Mouse (Mus musculus): ENCODE results near the gene Taok2. TPM values are rescaled to one million over a fixed set of nuclear protein-coding genes. Genes with fewer than 3 reads are reported as not detected.

Taok2 gene
- total RNA-seq, 1 experiment from 2014 or later, result 68.8 TPM

- DNase-seq, result no peak
Measured at GRCm38 (mm10) chr7:126825952-126826351, 58.6 kb downstream of the Taok2 start.

GRCm38 (mm10) chr7:126825403-126825802 is 59.1 kb downstream of the Taok2 start:
- DNase-seq, result peak; percentile 69

- no peak for DNase-seq
Measured at GRCm38 (mm10) chr7:126823940-126824339, 60.6 kb downstream of the Taok2 start.

GRCm38 (mm10) chr7:126823202-126823711 is 61.2 kb downstream of the Taok2 start:
- DNase-seq, result peak; percentile 48

- peak; percentile 82 for DNase-seq
Measured at GRCm38 (mm10) chr7:126822741-126823140, 61.8 kb downstream of the Taok2 start.

GRCm38 (mm10) chr7:126821835-126822511 is 62.5 kb downstream of the Taok2 start:
- DNase-seq, result peak; percentile 93

GRCm38 (mm10) chr7:126818818-126819217 is 65.7 kb downstream of the Taok2 start:
- no peak for DNase-seq

- no peak for DNase-seq
Measured at GRCm38 (mm10) chr7:126817595-126817994, 66.9 kb downstream of the Taok2 start.

- DNase-seq, result peak; percentile 58
Measured at GRCm38 (mm10) chr7:126816494-126816893, 68.0 kb downstream of the Taok2 start.

- DNase-seq, result peak; percentile 29
Measured at GRCm38 (mm10) chr7:126815726-126816222, 68.7 kb downstream of the Taok2 start.

Other genes starting within 250 kb of the Taok2 start
- 38.3 and 48.0 TPM in 2 replicates for gene Sgf29, start 235.4 kb downstream of the Taok2 start, total RNA-seq (2021)
- 81.6 and 83.8 TPM in 2 replicates for gene Sult1a1, start 208.3 kb downstream of the Taok2 start, total RNA-seq (2021)
- gene Bola2, start 189.3 kb downstream of the Taok2 start, total RNA-seq (2021), result 74.9 and 82.9 TPM in 2 replicates
- 10.7 and 18.6 TPM in 2 replicates for gene Slx1b, start 188.9 kb downstream of the Taok2 start, total RNA-seq (2021)
- 12.0 and 78.1 TPM in 2 replicates for gene Coro1a, start 176.9 kb downstream of the Taok2 start, total RNA-seq (2021)
- 128 and 136 TPM in 2 replicates for gene Mapk3, start 125.1 kb downstream of the Taok2 start, total RNA-seq (2021)
- 3.8 and 5.6 TPM in 2 replicates for gene Gdpd3, start 118.4 kb downstream of the Taok2 start, total RNA-seq (2021)
- 129 and 173 TPM in 2 replicates for gene Ypel3, start 107.7 kb downstream of the Taok2 start, total RNA-seq (2021)
- 1.2 and 1.5 TPM in 2 replicates for gene Tbx6, start 103.2 kb downstream of the Taok2 start, total RNA-seq (2021)
- 94.7 and 109 TPM in 2 replicates for gene Ppp4c, start 92.2 kb downstream of the Taok2 start, total RNA-seq (2021)
- gene Fam57b, start 87.0 kb downstream of the Taok2 start, total RNA-seq (2021), result 32.1 and 32.5 TPM in 2 replicates
- gene 4930451I11Rik, start 53.1 kb downstream of the Taok2 start, total RNA-seq (2021), result not detected in 2 replicates
- gene Doc2a, start 37.3 kb downstream of the Taok2 start, total RNA-seq (2021), result 0.63 and 0.64 TPM in 2 replicates
- gene Hirip3, start 22.7 kb downstream of the Taok2 start, total RNA-seq (2021), result 24.1 and 30.2 TPM in 2 replicates
- gene Ino80e, start 22.3 kb downstream of the Taok2 start, total RNA-seq (2021), result 39.2 and 41.9 TPM in 2 replicates
- gene Tmem219, start 38.2 kb upstream of the Taok2 start, total RNA-seq (2021), result 27.6 and 27.9 TPM in 2 replicates
- gene Kctd13, start 44.2 kb upstream of the Taok2 start, total RNA-seq (2021), result 20.2 and 24.7 TPM in 2 replicates
- 1.7 and 2.2 TPM in 2 replicates for gene Asphd1, start 64.9 kb upstream of the Taok2 start, total RNA-seq (2021)
- gene Sez6l2, start 65.9 kb upstream of the Taok2 start, total RNA-seq (2021), result 54.2 and 62.2 TPM in 2 replicates
- gene Cdipt, start 91.2 kb upstream of the Taok2 start, total RNA-seq (2021), result 78.2 and 83.0 TPM in 2 replicates
- gene Cdiptos, start 91.4 kb upstream of the Taok2 start, total RNA-seq (2021), result 1.6 TPM in 2 replicates
- 61.7 and 63.8 TPM in 2 replicates for gene Mvp, start 129.9 kb upstream of the Taok2 start, total RNA-seq (2021)
- gene Pagr1b, start 131.8 kb upstream of the Taok2 start, total RNA-seq (2021), result 3.0 and 3.2 TPM in 2 replicates
- gene Pagr1a, start 132.6 kb upstream of the Taok2 start, total RNA-seq (2021), result 7.9 and 24.6 TPM in 2 replicates
- gene Gm42742, start 136.4 kb upstream of the Taok2 start, total RNA-seq (2021), result 8.4 and 26.9 TPM in 2 replicates
- gene Prrt2, start 136.5 kb upstream of the Taok2 start, total RNA-seq (2021), result 3.5 and 4.6 TPM in 2 replicates
- gene Maz, start 142.3 kb upstream of the Taok2 start, total RNA-seq (2021), result 133 and 142 TPM in 2 replicates
- gene Kif22, start 157.8 kb upstream of the Taok2 start, total RNA-seq (2021), result 18.9 and 21.7 TPM in 2 replicates
- gene Zg16, start 202.6 kb upstream of the Taok2 start, total RNA-seq (2021), result not detected in 2 replicates
- gene AI467606, start 206.7 kb upstream of the Taok2 start, total RNA-seq (2021), result 1.3 and 5.7 TPM in 2 replicates
- gene Qprt, start 237.5 kb upstream of the Taok2 start, total RNA-seq (2021), result 1.8 and 11.4 TPM in 2 replicates

Measured in adrenal gland, postnatal 14 days (tissue).